Mouse (Mus musculus) left cerebral cortex, postnatal 10 days (tissue): ENCODE results near the gene Frmd5. TPM values are rescaled to one million over a fixed set of nuclear protein-coding genes. Genes with fewer than 3 reads are reported as not detected.

ENCODE experiments used
- DNase-seq, 2 experiments: peaks; one replicate each; pipeline ENCODE4 v3.0.0; 2021 to 2022; ENCODE audit warnings: low spot score in 2 of 2, mixed read lengths in 1 of 2; ENCODE audit errors: extremely low spot score in 1 of 2
- intact Hi-C: fragments of 180-260 bp; cut with DNase I; formaldehyde crosslinking; loops from one replicate; pipeline ENCODE4 v1.15.1; 2025
- total RNA-seq, 2 experiments: library from RNA; stranded (reverse); gene quantifications; 2 replicates each; pipeline ENCODE4 v1.2.3; 2021

The Frmd5 gene
- total RNA-seq, 2 experiments from 2014 or later: 44.0 to 46.4 TPM

DNA sequence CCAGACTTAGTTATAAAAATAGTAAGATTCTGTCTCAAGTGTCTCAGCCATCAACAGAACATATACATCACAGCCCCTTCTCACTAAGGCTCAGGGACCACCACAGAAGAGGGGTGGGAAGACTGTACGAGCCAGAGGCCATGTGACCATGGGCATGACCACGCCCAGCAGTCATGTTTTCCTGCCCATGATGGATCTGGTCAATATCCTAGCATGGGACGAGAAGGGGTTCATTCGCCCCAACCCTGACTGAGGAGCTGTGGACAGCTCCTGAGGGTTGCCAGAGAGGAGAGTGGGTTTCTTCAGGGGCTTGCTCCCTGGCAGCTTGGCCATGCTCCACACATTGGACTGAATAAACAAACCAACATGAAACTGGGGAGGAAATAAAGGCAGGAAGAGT lies 97.8 kb downstream of the Frmd5 start:
- no peak for DNase-seq
- intact Hi-C loops: no loop called here

DNA sequence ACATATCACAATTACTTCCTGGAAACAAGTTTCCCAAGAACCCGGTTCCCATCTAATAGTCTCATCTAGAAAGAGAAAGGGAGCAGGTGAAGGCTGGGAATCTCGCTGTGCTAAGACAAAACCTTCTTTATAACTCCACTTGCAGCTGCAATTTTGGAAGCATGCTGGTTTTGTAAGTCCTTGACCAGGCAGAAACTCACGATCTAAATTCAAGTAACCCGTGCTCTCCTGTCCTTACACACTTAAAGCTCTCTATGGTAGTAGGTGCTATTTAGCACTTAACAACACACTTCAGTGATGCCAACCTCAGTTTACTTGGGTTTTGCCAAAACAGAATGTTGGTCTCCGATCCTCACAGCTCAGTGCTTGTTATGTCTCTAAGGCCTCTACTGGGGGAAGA lies 99.4 kb downstream of the Frmd5 start:
- no peak for DNase-seq
- intact Hi-C loops: no loop called here

DNA sequence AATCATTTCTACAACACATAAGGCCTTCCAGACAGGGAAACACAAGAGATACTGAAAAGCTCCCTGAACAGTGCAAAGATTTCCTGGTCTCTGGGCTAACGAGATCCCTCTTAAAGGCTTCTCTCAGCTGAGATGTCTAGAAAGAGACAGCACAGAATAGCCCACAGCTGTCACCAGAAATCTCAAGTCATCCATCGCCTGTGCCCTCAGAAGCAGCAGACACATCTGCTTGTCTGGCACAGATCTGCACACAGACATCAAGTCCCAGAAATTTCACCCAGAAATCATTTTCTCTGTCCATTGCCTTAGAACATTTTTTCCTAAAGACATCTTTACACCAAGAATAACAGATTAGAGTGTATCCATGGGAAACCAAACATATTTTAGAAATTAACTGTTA lies 101.1 kb downstream of the Frmd5 start:
- no peak for DNase-seq
- intact Hi-C loops: no loop called here

DNA sequence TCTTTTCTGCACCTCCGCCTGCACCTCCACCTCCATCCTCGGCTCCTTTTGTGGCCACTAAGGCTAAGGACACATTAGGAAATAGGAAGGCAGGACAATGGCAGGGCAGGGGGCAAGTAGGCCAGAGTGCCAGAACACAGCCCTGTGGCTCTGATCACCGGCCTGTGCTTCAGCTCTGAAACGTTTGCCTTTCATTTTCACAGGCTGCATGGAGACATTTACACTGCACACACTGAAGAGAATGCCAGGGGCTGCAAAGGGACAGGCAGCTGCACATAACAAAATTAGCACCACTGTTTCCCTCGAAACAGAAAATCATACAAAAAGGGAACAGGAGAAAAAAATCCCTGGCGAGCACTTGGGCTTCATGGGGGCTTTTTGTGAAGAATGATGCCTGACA lies 107.6 kb downstream of the Frmd5 start:
- intact Hi-C loops: loop anchor here (5.0 kb wide), 1 partner anchor 127 kb away; no protein-coding TSS in a partner anchor
- DNase-seq: no peak

DNA sequence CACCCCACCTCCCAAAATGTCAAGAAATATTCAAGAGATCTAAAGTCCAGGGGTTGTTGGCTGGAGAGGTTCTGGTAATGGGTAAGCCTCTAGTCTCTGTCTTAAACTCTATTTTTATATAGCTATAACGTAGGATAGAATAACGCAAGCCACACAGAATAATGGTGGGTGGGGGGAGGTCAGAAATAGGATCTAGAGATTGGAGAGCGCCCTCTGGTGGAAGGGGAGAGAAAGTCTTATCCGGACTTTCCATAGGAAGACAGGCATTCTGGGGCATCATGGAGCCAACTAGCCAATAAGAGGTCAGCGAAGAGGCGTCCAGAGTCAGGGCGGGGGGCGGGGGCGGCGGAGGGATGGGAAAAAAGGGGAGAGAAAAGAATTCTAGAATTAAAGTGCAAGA lies 111.5 kb downstream of the Frmd5 start:
- intact Hi-C loops: loop anchor here (5.0 kb wide), 1 partner anchor 123 kb away; no protein-coding TSS in a partner anchor
- DNase-seq: no peak

DNA sequence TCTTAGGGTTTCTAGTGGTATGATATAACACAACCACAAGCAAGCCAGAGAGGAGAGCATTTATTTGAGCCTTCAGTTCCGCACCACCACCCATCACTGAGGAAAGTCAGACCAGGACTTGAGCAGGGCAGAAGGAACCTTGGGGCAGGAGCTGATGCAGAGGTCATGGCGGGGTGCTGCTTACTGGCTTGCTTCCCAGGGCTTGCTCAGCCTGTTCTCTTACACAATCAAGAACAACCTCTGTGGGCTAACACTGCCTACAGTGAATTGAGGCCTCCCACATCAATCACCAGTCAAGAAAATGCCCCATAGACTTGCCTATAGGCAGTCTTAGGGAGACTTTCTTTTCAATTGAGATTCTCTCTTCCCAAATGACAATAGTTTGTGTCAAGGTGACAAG lies 118.8 kb downstream of the Frmd5 start:
- DNase-seq: no peak
- intact Hi-C loops: no loop called here

DNA sequence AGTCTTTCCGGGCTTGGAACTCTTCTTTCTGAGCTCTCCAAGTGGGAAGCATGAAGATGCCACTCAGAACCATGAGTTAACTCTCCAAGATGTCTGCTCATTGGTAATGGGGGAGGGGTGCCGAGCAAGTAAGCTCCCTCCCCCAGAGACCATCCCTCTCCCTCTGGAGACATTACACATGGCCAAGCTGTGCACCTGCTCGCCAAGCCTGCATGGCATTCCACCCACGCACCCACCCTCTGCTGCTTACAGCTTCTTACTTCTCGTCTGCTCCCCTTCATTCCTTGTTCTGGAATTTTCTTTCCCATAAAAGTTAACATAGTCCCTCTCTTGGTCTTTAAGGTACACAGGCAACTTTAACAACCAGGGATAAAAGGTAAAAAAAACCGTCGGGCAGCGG lies 123.3 kb downstream of the Frmd5 start:
- peak in 1 of 2 experiments; percentile 51 for DNase-seq

DNA sequence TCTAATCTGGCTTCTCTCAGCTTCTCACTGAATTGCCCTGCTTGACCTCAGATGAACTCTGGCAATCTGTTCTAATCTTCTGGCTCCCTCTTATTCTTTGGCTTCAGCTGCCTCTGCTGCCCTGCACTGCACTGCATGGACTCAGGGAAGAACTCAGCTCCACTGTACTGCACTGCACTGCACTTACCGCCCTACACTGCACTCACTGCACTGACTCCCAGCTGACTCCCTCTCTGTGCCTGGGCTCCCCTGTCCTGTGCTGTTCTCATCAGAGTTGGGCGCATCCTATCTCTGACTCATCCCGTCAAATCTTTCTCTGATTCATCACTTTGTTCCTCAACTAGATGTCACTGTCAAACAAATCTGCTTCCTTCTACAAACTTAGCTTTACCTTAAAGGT lies 124.5 kb downstream of the Frmd5 start:
- DNase-seq: no peak
- intact Hi-C loops: no loop called here

More for the DNA sequence above, 123.3 kb downstream of the Frmd5 start:
- intact Hi-C loops: no loop called here

DNA sequence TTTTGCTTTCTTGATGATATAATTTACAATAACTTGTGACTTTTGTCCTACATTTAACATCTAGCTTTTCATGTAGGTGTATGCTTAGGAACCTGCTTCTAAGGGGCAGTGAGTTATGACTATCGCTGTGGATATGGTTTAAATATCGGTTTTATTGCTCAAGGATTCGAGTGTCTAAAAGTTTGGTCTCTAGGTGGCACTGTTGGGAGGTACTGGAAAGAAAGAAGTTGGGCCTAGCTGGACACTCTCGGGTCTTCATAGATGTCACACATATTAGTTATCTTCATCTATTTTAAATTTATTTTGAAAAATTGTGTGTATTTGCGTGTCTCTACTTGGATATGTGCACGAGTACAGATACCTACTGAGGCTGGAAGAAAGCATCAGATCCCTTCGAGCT lies 127.2 kb downstream of the Frmd5 start:
- intact Hi-C loops: no loop called here

DNA sequence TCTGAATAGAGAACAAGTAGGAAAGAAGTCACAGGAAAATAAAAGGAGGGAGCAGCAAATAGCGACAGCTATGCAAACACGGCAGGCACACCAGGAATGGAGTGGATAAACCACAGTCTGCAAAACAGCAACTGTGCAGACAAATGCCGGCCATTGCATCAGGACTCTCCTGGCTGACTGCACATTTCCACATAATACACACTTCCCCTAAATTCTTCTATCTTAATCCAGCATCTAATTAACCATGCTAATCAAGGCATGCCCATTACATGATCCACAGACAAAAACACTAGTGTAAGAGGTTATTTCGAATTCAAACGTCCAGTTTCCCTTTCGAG lies 129.3 kb downstream of the Frmd5 start:
- intact Hi-C loops: no loop called here
- DNase-seq: no peak

More for the DNA sequence above, 127.2 kb downstream of the Frmd5 start:
- no peak for DNase-seq

DNA sequence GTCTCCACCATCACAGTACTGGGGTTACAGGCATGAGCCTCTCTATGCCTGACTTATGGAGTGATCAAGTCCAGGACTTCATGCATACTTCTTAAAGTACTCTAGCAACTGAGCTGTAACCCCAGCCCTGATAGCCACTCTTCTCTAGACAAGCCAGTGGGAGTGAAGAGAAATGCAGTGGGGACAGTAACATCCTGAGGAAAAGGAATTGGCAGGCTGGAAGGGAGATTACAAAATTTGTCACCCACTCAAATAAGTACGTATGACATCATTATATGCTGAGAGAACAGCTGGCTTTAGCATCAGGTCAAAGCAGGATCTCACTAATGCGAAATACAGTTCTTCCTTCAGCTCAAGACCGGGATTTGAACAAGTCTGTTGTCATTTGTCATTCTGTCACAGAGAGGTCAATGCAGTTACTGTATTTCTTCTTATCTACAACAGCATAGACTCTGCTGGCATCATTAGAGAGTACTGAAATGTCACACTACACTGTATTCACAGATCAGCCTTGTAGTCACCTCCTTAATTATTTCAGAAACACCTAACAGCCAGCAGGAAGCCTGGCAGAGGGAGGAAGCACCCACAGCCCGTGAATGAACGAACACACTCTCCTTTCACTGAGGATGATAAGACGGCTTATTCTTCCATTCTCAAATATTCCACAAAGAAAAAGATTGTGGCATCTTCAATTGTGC lies 129.8 kb downstream of the Frmd5 start:
- DNase-seq: no peak
- intact Hi-C loops: no loop called here

DNA sequence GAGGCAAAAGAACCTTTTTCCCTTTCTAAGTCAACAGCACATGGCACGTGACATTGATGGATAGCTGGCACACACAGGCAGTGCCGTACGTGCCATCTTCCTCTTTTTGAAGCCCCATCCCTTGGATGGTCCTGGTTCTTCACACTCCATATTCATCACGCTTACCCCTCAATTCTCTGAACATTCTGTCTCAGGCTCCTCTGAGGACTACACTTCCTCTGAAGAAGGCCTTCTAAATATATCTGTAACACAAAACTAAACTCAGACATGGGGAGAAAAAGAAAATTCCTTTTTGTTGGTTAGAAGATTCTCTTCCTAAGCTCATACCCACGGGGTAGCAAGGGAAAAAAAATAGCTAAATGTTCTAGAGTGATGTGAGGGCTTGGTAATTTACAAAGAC lies 131.0 kb downstream of the Frmd5 start:
- intact Hi-C loops: no loop called here

DNA sequence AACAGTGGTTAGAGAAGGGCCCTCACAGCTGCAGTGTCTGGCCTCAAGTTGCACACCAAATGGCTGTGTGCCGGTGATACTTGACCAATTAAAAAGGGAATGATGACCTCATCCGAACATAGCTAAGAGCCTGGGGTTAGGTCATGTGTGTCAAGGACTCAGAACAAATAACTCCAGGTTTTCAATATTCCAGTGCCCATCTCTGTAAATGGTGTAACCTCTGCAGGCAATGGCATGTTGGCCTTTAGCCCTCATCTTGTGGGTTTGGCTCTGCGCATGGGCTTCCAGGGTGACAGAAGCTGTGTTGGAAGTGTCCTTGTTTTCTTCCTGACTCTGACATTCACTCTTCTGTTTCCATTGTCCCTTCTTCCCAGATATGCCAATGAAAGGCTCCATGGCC lies 131.8 kb downstream of the Frmd5 start:
- intact Hi-C loops: no loop called here
- DNase-seq: no peak

More for the DNA sequence above, 131.0 kb downstream of the Frmd5 start:
- no peak for DNase-seq

DNA sequence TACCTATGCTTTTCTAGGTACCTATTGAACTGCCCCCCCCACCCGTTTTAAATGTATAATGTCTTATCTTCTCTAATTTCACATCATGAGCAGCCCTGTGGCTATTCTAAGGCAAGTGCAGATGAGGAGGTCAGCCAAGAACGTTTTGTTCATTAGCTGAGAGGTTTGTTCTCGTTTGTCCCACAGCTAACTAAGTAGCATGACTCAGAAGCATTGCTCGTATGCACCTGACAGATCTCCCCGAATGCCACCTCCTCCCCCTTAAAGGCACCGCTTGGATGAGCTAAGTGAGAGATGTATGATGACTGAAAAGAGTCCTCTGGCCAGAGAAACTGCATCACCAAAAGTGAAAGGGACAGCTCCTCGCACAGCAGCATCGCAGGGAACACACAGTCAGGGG lies 132.7 kb downstream of the Frmd5 start:
- DNase-seq: no peak
- intact Hi-C loops: no loop called here

DNA sequence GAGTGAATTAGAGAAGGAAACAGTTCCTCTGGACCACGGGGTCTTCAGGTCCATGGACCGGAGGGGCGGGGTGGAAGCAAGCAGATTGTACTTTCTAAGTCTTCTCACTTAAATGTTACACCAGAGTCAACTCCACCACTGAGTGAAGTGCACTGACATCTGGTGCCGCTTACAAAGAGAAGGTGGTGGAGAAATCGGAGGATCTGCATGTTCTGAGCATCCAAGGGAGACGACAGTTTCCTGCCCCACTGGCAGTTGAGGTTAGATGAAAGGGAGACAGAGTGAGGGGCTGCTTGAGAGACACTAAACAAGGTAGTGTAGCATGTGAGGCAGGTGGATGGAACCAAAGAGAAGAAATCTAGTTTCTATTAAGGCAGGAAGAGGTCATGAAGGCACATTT lies 137.0 kb downstream of the Frmd5 start:
- intact Hi-C loops: no loop called here
- DNase-seq: no peak

DNA sequence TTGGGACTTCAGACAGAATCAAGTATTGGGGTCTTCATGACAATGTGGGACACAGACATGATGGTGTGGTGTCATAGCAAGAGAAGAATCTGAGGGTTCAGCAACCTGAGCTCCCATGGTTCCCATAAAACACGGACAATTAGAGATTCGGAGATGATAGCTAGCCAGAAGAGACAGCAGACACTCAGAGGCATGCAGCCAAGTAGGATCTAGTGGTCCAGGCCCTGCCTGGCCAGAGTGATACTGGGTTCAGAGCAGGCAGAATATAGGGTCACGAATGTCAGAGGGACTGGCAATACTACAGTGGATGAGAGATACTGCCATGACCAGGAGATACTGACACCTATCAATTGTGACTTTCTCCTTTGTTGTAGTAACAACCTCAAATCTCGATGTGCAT lies 138.6 kb downstream of the Frmd5 start:
- DNase-seq: no peak
- intact Hi-C loops: no loop called here

DNA sequence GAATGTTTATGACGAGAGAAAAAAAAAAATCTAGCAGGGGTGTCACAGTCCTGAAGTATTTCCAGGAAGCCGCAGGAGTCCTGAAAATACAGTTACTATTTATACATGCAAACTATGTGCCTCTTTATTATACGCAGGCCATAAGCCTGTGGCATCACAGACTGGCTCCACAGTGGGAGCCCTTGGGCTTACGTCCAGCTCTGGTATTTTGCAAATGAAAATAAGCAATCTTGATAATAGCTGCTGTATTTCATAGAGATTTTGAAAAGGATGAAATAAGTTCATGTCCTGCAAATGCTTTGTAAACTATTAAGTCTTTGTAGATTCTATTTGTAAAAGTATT lies 145.8 kb downstream of the Frmd5 start:
- no peak for DNase-seq
- intact Hi-C loops: no loop called here

DNA sequence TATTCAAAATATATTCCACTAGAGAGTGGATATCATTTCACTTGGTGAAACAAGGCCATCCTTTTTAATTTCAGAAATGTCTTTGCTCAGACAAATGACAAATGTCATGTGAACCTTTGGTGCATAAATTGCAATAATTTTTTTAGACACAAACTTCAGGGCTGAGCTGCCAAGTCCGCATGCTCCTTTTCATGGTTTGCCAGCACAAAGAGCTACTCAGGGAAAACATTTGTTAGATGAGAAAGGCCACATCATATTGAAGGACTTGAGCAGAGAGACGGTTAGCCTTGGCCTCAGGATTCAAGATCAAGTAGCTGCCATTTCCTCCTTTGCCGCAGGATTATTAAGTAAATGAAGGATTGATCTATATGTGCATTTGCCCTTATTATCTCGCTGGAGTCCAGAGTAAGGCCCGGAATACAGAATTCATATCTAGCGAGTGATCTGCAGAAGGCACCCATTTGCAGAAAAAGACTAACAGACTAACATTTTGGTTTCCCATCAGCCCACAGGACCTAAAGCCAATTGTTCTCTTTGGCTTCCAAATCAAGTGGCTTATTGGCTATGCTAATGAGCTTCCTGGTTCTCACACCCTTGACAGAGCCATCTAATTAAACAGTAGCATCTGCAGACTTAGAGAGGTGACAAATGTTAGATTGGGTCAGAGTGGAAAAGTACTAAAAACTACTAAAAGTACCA lies 146.3 kb downstream of the Frmd5 start:
- DNase-seq: no peak
- intact Hi-C loops: no loop called here

DNA sequence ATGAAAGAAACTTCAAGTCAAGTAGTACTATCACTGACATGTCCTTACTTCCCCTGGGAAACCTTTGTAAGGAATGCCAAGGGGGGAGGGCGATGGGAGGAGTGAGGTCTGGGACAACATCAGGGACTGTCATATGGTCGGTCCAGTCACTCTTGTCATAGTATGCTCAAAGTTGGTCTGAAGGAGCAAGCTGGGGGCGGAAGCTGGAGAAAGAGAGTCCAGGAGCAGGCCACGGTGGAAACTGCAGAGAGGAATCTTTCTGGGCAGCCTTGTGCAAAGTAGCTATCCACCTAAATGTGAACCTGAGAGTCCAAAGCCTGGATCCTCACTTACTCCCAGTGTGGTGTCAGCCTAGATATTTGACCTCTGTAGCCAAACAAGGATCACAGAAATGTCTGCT lies 147.5 kb downstream of the Frmd5 start:
- intact Hi-C loops: no loop called here
- no peak for DNase-seq

DNA sequence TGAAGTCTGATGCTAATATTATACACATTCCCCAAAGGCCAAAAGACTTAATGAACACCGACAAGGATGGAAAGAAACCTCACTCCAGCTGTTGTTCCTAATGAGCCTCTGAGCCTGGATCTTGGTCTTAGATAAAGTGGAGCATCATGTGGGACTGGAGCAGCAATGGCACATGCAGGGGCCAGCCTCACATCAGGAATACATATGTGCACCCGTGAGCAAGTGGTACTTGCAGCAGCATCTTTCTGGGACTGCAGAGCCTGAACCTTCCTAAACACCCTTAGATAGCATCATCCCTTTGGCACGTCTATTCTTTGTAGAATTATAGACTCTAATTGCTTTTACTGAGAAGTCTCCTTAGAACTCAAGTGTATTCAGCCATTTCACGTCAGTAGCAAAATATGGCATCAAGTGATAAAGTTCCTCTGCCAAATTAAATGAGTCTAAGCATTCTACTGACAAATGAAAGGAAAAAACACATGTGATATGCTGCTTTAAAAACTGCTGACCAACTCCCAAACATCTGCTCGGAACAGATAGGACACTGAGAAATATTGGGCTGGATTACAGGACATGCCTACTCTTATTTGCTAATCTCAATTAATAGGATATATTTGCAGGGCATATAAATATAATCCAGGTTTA lies 148.6 kb downstream of the Frmd5 start:
- DNase-seq: no peak
- intact Hi-C loops: no loop called here
